Mouse (Mus musculus): ENCODE data around the gene Iqgap2. TPM values are rescaled to one million over a fixed set of nuclear protein-coding genes. Genes with fewer than 3 reads are reported as not detected.

The Iqgap2 gene
- polyA plus RNA-seq, 1 experiment from 2014 or later, result 11.0 TPM

- H3K9me3 ChIP-seq, result no peaks in the 10 kb centered on the region
- no peaks in the 10 kb centered on the region for H3K27me3 ChIP-seq (replicated peaks; ENCODE audit: low read depth, poor library complexity, severe bottlenecking)
- no peak for DNase-seq (ENCODE audit: low spot score)
- H3K4me3 ChIP-seq, result no peak overlapping the region
- peaks cover 21% of the 10 kb centered on the region for H3K4me1 ChIP-seq
- 66% methylated on average over 4 of the region's 4 CpGs for WGBS
- H3K27ac ChIP-seq (replicated peaks), result peak overlapping the region; percentile 44
- peaks cover 36% of the 10 kb centered on the region for H3K36me3 ChIP-seq (replicated peaks)
Measured at GRCm38 (mm10) chr13:95647248-95647647, 244.5 kb downstream of the Iqgap2 start.

GRCm38 (mm10) chr13:95646687-95647111 is 245.0 kb downstream of the Iqgap2 start:
- DNase-seq (ENCODE audit: low spot score), result no peak
- Histone ChIP-seq H3K36me3 (replicated peaks) (peaks cover 36% of the 10 kb centered on the region), H3K9me3 (no peaks in the 10 kb centered on the region), H3K27ac (replicated peaks) (0 out of 2 replicates have a peak overlapping the region, but pooled peaks have one; percentile 44), H3K4me3 (no peak overlapping the region), H3K27me3 (replicated peaks; ENCODE audit: low read depth, poor library complexity, severe bottlenecking) (no peaks in the 10 kb centered on the region), H3K4me1 (peaks cover 21% of the 10 kb centered on the region)
- WGBS, result 66% methylated on average over 9 of the region's 9 CpGs

GRCm38 (mm10) chr13:95643740-95644139 is 248.0 kb downstream of the Iqgap2 start:
- H3K27ac ChIP-seq (replicated peaks), result peak overlapping the region; percentile 45
- 46% methylated on average over 7 of the region's 7 CpGs for WGBS

GRCm38 (mm10) chr13:95641061-95641986 is 250.4 kb downstream of the Iqgap2 start:
- H3K27me3 ChIP-seq (replicated peaks; ENCODE audit: low read depth, poor library complexity, severe bottlenecking), result no peaks in the 10 kb centered on the region
- no peak overlapping the region for H3K4me3 ChIP-seq
- peaks cover 36% of the 10 kb centered on the region for H3K36me3 ChIP-seq (replicated peaks)
- no peak overlapping the region for H3K27ac ChIP-seq (replicated peaks)
- peaks cover 40% of the 10 kb centered on the region for H3K4me1 ChIP-seq
- DNase-seq (ENCODE audit: low spot score), result no peak
- 93% methylated on average over 17 of the region's 17 CpGs for WGBS
- H3K9me3 ChIP-seq, result no peaks in the 10 kb centered on the region

More at GRCm38 (mm10) chr13:95643740-95644139, 248.0 kb downstream of the Iqgap2 start:
- no peaks in the 10 kb centered on the region for H3K9me3 ChIP-seq
- H3K4me1 ChIP-seq, result peaks cover 33% of the 10 kb centered on the region
- H3K36me3 ChIP-seq (replicated peaks), result peaks cover 40% of the 10 kb centered on the region
- DNase-seq (ENCODE audit: low spot score), result no peak
- no peaks in the 10 kb centered on the region for H3K27me3 ChIP-seq (replicated peaks; ENCODE audit: low read depth, poor library complexity, severe bottlenecking)
- H3K4me3 ChIP-seq, result no peak overlapping the region

GRCm38 (mm10) chr13:95640408-95640807 is 251.3 kb downstream of the Iqgap2 start:
- Histone ChIP-seq H3K9me3 (no peaks in the 10 kb centered on the region), H3K27me3 (replicated peaks; ENCODE audit: low read depth, poor library complexity, severe bottlenecking) (no peaks in the 10 kb centered on the region), H3K4me1 (peaks cover 46% of the 10 kb centered on the region), H3K4me3 (no peak overlapping the region), H3K27ac (replicated peaks) (no peak overlapping the region), H3K36me3 (replicated peaks) (peaks cover 27% of the 10 kb centered on the region)
- 88% methylated on average over 1 of the region's 1 CpGs for WGBS
- no peak for DNase-seq (ENCODE audit: low spot score)

- Histone ChIP-seq H3K4me3 (no peak overlapping the region), H3K27me3 (replicated peaks; ENCODE audit: low read depth, poor library complexity, severe bottlenecking) (no peaks in the 10 kb centered on the region), H3K36me3 (replicated peaks) (peaks cover 24% of the 10 kb centered on the region), H3K27ac (replicated peaks) (peak overlapping the region; percentile 72), H3K4me1 (peaks cover 46% of the 10 kb centered on the region), H3K9me3 (no peaks in the 10 kb centered on the region)
- DNase-seq (ENCODE audit: low spot score), result peak; percentile 25
- 66% methylated on average over 15 of the region's 15 CpGs for WGBS
Measured at GRCm38 (mm10) chr13:95639336-95640116, 252.2 kb downstream of the Iqgap2 start.

GRCm38 (mm10) chr13:95638894-95639293 is 252.8 kb downstream of the Iqgap2 start:
- Histone ChIP-seq H3K4me3 (no peak overlapping the region), H3K4me1 (peaks cover 41% of the 10 kb centered on the region), H3K27ac (replicated peaks) (peak overlapping the region; percentile 72), H3K9me3 (no peaks in the 10 kb centered on the region), H3K36me3 (replicated peaks) (peaks cover 18% of the 10 kb centered on the region; the same call in 1 of the 2 replicates), H3K27me3 (replicated peaks; ENCODE audit: low read depth, poor library complexity, severe bottlenecking) (no peaks in the 10 kb centered on the region)
- DNase-seq (ENCODE audit: low spot score), result peak; percentile 59
- WGBS, result 21% methylated on average over 5 of the region's 5 CpGs

- H3K36me3 ChIP-seq (replicated peaks), result peaks cover 16% of the 10 kb centered on the region; the same call in 1 of the 2 replicates
- 82% methylated on average over 10 of the region's 10 CpGs for WGBS
- H3K4me3 ChIP-seq, result no peak overlapping the region
- peaks cover 31% of the 10 kb centered on the region for H3K4me1 ChIP-seq
- no peaks in the 10 kb centered on the region for H3K27me3 ChIP-seq (replicated peaks; ENCODE audit: low read depth, poor library complexity, severe bottlenecking)
- H3K27ac ChIP-seq (replicated peaks), result peak overlapping the region; percentile 26; the same call in 1 of the 2 replicates
- DNase-seq (ENCODE audit: low spot score), result no peak
- no peaks in the 10 kb centered on the region for H3K9me3 ChIP-seq
Measured at GRCm38 (mm10) chr13:95637737-95638136, 254.0 kb downstream of the Iqgap2 start.

- Histone ChIP-seq H3K27ac (replicated peaks) (no peak overlapping the region), H3K36me3 (replicated peaks) (peaks cover 22% of the 10 kb centered on the region), H3K4me3 (no peak overlapping the region), H3K27me3 (replicated peaks; ENCODE audit: low read depth, poor library complexity, severe bottlenecking) (no peaks in the 10 kb centered on the region), H3K9me3 (no peaks in the 10 kb centered on the region), H3K4me1 (peaks cover 31% of the 10 kb centered on the region)
- DNase-seq (ENCODE audit: low spot score), result no peak
- 91% methylated on average over 12 of the region's 12 CpGs for WGBS
Measured at GRCm38 (mm10) chr13:95635301-95635700, 256.4 kb downstream of the Iqgap2 start.

- H3K36me3 ChIP-seq (replicated peaks), result peaks cover 30% of the 10 kb centered on the region
- peaks cover 26% of the 10 kb centered on the region for H3K4me1 ChIP-seq
- no peak for DNase-seq (ENCODE audit: low spot score)
- H3K4me3 ChIP-seq, result no peak overlapping the region
- 43% methylated on average over 2 of the region's 2 CpGs for WGBS
- H3K9me3 ChIP-seq, result no peaks in the 10 kb centered on the region
- no peak overlapping the region for H3K27ac ChIP-seq (replicated peaks)
- no peaks in the 10 kb centered on the region for H3K27me3 ChIP-seq (replicated peaks; ENCODE audit: low read depth, poor library complexity, severe bottlenecking)
Measured at GRCm38 (mm10) chr13:95634451-95634850, 257.3 kb downstream of the Iqgap2 start.

GRCm38 (mm10) chr13:95633384-95633783 is 258.3 kb downstream of the Iqgap2 start:
- Histone ChIP-seq H3K4me1 (peaks cover 15% of the 10 kb centered on the region), H3K27ac (replicated peaks) (no peak overlapping the region), H3K9me3 (no peaks in the 10 kb centered on the region), H3K36me3 (replicated peaks) (peaks cover 40% of the 10 kb centered on the region), H3K4me3 (no peak overlapping the region), H3K27me3 (replicated peaks; ENCODE audit: low read depth, poor library complexity, severe bottlenecking) (no peaks in the 10 kb centered on the region)
- WGBS, result 73% methylated on average over 2 of the region's 2 CpGs
- no peak for DNase-seq (ENCODE audit: low spot score)

GRCm38 (mm10) chr13:95632144-95632543 is 259.6 kb downstream of the Iqgap2 start:
- 93% methylated on average over 6 of the region's 6 CpGs for WGBS
- DNase-seq (ENCODE audit: low spot score), result no peak
- Histone ChIP-seq H3K36me3 (replicated peaks) (peaks cover 49% of the 10 kb centered on the region), H3K9me3 (no peaks in the 10 kb centered on the region), H3K4me1 (peaks cover 7% of the 10 kb centered on the region), H3K4me3 (no peak overlapping the region), H3K27me3 (replicated peaks; ENCODE audit: low read depth, poor library complexity, severe bottlenecking) (no peaks in the 10 kb centered on the region), H3K27ac (replicated peaks) (no peak overlapping the region)
